Mouse (Mus musculus) forebrain, postnatal 0 days (tissue): Measurements from ENCODE around the gene Pgpep1l. TPM values are rescaled to one million over a fixed set of nuclear protein-coding genes. Genes with fewer than 3 reads are reported as not detected.

Source experiments
- ATAC-seq: fragments of 200-750 bp; cut with Nextera tagmentation; 2 replicates; pipeline ENCODE4 v1.8.0; 2017; ENCODE audit warnings: mild to moderate bottlenecking, moderate library complexity
- DNase-seq: peaks from one replicate; pipeline ENCODE4 v3.0.0-alpha.2; 2015
- H3K27ac ChIP-seq: fragments of 300-500 bp; sonication (generic); 2 replicates; pipeline ENCODE4 v1.5.1; 2014; ENCODE audit warnings: low read depth, mild to moderate bottlenecking, antibody characterized with exemption, low read length, moderate library complexity, mixed read lengths
- H3K27me3 ChIP-seq: fragments of 300-500 bp; sonication (generic); 2 replicates; pipeline ENCODE4 v1.6.1; 2014; ENCODE audit warnings: mild to moderate bottlenecking, low read length, mixed read lengths; ENCODE audit not compliant: insufficient read depth
- H3K36me3 ChIP-seq: fragments of 300-500 bp; sonication (generic); 2 replicates; pipeline ENCODE4 v1.6.1; 2014; ENCODE audit warnings: mild to moderate bottlenecking, moderate library complexity; ENCODE audit not compliant: insufficient read depth
- H3K4me1 ChIP-seq: fragments of 300-500 bp; sonication (generic); 2 replicates; pipeline ENCODE4 v1.6.1; 2014; ENCODE audit warnings: antibody characterized with exemption; ENCODE audit not compliant: insufficient read depth
- H3K4me2 ChIP-seq: fragments of 300-500 bp; sonication (generic); 2 replicates; pipeline ENCODE4 v1.6.1; 2014; ENCODE audit warnings: low read depth, mild to moderate bottlenecking, moderate library complexity
- H3K4me3 ChIP-seq: fragments of 300-500 bp; sonication (generic); 2 replicates; pipeline ENCODE4 v1.5.1; 2014; ENCODE audit warnings: low read depth, low read length, mixed read lengths
- H3K9ac ChIP-seq: fragments of 300-500 bp; sonication (generic); 2 replicates; pipeline ENCODE4 v1.6.1; 2014; ENCODE audit warnings: mild to moderate bottlenecking
- H3K9me3 ChIP-seq: fragments of 300-500 bp; sonication (generic); 2 replicates; pipeline ENCODE4 v1.6.1; 2016; ENCODE audit warnings: low read length
- CTCF ChIP-seq: sonication (generic); IDR thresholded peaks from 2 replicates; pipeline ENCODE4 v1.5.1; 2016; ENCODE audit warnings: antibody characterized with exemption, control low read depth, low read depth
- WGBS: fragments of 180-500 bp; shearing (Covaris S2); extraction: QIAGEN DNeasy Blood & Tissue Kit; methylation state at CpG from one replicate; pipeline ENCODE4 v1.1.7; 2014; 5-methylcytosine and 5-hydroxymethylcytosine counted together
- polyA plus RNA-seq: library from polyadenylated mRNA; unstranded; fragments of >200 nt; fragmentation: Nextera tagmentation; extraction: Ambion mirVana; gene quantifications from 2 replicates; pipeline ENCODE4 v1.2.1, GENCODE M21; 2015
- total RNA-seq: library from RNA; depleted of rRNA; stranded (reverse); fragments of >200 nt; gene quantifications from 2 replicates; pipeline ENCODE4 v1.2.3, GENCODE M21; 2014

The Pgpep1l gene
- total and polyA plus RNA-seq, 2 experiments from 2014 or later = 1.0 TPM; not detected in 1

DNA sequence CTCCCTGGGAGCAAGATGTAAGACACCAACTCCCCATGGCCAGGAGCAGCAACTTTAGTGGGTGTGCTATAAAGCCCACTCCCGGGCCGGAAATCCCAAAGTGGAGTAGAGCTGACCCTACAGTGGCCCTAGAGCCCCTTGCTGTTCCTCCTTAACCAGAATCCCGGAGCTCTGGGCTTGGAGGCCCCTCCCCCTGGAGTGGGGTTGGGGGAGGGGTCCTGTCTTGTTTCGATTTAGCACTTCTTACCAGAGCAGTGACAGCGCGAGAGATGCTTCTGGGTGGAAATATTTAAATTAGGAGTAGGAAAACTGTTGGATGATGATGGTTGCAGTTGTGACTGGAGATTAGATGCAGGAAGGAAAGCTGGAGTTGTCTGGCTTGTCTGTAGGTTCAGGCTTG is 35.5 kb downstream of the Pgpep1l start:
- ATAC-seq (peak; percentile 52), DNase-seq (no peak)
- Histone ChIP-seq H3K9ac (no peak overlapping the region), H3K27ac (peak overlapping the region; percentile 29; the same call in 1 of the 2 replicates), H3K9me3 (no peaks in the 10 kb centered on the region), H3K36me3 (peaks cover 26% of the 10 kb centered on the region), H3K4me1 (no peaks in the 10 kb centered on the region), H3K4me3 (no peak overlapping the region), H3K4me2 (no peak overlapping the region), H3K27me3 (no peaks in the 10 kb centered on the region)
- WGBS = 34% methylated on average over 6 of the region's 6 CpGs
- TF ChIP-seq CTCF = no peak

DNA sequence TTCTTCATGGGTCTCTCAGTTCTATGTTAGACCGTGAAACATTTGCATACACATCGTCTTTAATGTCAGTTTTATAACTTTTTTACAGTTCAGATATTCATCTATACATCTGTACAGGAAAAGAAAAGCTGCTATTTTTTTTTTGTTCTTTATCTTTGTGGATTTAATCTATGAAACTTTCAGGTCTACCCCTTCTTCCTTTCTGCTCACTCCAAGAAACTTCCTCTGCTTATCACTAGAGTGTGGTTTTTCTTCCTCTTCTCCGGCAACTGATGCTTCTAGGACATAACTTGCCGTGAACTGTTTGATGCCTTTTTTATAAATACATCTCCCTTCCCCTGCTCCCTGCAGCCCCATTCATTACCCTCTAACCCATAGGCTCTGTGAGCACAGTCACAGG is 36.4 kb downstream of the Pgpep1l start:
- H3K36me3 ChIP-seq = peaks cover 26% of the 10 kb centered on the region
- DNase-seq (no peak), ATAC-seq (no peak)
- no peak overlapping the region for H3K9ac ChIP-seq
- H3K4me3 ChIP-seq = no peak overlapping the region
- H3K4me1 ChIP-seq = no peaks in the 10 kb centered on the region
- no peak for TF ChIP-seq CTCF
- 86% methylated on average over 4 of the region's 4 CpGs for WGBS
- H3K4me2 ChIP-seq = no peak overlapping the region
- H3K27ac ChIP-seq = no peak overlapping the region
- no peaks in the 10 kb centered on the region for H3K9me3 ChIP-seq
- H3K27me3 ChIP-seq = no peaks in the 10 kb centered on the region

DNA sequence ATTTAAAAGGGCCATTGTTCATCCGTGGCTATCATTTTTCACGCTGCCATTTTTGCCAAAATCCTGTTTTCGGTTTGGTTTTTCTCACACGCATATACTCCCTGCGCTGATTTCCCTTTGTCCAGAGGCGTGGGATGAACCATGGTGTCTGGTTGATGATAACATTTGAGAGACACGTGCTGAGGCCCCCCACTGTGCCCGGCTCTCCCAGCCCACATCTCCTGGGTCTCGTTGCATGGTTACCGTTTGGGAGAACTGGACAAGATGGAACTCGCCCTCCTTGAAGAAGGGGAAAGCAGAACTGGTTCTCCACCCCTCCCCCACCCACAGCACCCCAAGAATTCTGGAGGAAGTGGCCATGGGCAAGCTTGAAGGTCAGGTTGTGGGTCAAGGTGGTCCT is 37.0 kb downstream of the Pgpep1l start:
- Histone ChIP-seq H3K27ac (no peak overlapping the region), H3K4me2 (no peak overlapping the region), H3K4me1 (0 out of 2 replicates have a peak, but pooled peaks cover 3% of the 10 kb centered on the region), H3K36me3 (peaks cover 26% of the 10 kb centered on the region), H3K9me3 (no peaks in the 10 kb centered on the region), H3K4me3 (no peak overlapping the region), H3K9ac (no peak overlapping the region), H3K27me3 (no peaks in the 10 kb centered on the region)
- ATAC-seq (no peak), DNase-seq (no peak)
- 80% methylated on average over 11 of the region's 11 CpGs for WGBS
- no peak for TF ChIP-seq CTCF

DNA sequence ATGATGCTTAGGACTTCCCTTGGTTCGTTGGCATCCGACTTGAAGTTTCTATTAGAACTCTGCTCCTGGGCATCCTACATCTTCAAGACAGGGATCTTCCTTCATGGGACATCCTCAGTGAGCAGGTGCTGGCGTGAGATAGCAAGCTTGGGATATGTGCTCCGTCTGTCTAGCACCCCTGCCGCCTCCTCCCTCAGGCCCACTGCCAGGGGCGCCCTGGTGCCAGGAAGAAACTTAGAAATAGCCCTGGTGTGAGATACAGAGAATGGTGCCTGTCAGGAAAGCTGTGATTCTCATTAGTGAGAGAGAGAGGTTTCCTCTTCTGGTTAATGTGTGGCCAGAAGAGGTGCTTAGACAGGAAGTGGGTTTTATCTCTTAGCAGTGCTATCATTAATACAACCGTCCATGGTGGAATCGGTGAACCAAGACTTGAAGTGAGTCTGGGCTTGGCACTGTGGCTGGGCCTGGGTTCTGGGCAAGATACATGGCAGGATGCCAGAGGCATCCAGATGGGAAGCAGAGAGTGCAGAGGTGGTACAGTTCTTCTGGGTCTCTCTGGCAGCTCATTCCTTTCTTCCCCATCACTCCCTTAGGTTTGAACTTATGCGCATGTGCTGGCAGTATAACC is 38.5 kb downstream of the Pgpep1l start:
- ATAC-seq (no peak), DNase-seq (no peak)
- H3K27me3 ChIP-seq = no peaks in the 10 kb centered on the region
- H3K4me2 ChIP-seq = no peak overlapping the region
- peaks cover 20% of the 10 kb centered on the region for H3K36me3 ChIP-seq
- no peak overlapping the region for H3K4me3 ChIP-seq
- no peak overlapping the region for H3K27ac ChIP-seq
- WGBS = 76% methylated on average over 9 of the region's 9 CpGs
- H3K9ac ChIP-seq = no peak overlapping the region
- H3K9me3 ChIP-seq = no peaks in the 10 kb centered on the region
- TF ChIP-seq CTCF = no peak
- H3K4me1 ChIP-seq = 0 out of 2 replicates have a peak, but pooled peaks cover 3% of the 10 kb centered on the region

- no peak for ATAC-seq
- DNase-seq = no peak
- Histone ChIP-seq H3K9me3 (no peaks in the 10 kb centered on the region), H3K27me3 (no peaks in the 10 kb centered on the region), H3K4me1 (0 out of 2 replicates have a peak, but pooled peaks cover 3% of the 10 kb centered on the region), H3K9ac (no peak overlapping the region), H3K27ac (peak overlapping the region; percentile 50; the same call in 1 of the 2 replicates), H3K4me2 (no peak overlapping the region), H3K36me3 (peaks cover 25% of the 10 kb centered on the region), H3K4me3 (no peak overlapping the region)
- no peak for TF ChIP-seq CTCF
- 87% methylated on average over 5 of the region's 5 CpGs for WGBS
These were observed 40.0 kb downstream of the Pgpep1l start for GRCm38 (mm10) chr7:68224006-68224405.

DNA sequence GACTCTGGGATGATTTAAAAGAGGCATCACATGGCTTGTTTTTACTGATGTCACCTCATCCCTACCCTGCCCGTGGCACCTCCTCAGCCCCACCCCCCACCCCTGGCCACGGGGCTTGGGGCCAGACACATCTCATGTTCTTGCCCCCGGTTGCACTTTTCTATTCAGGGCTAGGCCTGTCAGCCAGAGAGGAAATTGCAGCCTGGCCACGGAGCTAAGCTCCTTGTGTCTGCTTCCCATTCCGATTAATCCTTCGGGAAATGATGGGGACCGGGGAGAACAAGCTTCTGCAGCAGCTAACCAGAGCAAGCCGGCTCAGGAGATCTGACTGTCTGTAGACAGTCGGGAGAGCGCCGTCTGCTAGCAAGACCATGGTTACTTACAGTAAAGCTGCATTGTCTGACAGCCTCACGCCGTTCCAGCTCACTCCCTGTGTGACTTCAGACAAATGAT is 40.7 kb downstream of the Pgpep1l start:
- peaks cover 31% of the 10 kb centered on the region for H3K36me3 ChIP-seq
- H3K4me3 ChIP-seq = no peak overlapping the region
- H3K27me3 ChIP-seq = no peaks in the 10 kb centered on the region
- no peak for TF ChIP-seq CTCF
- DNase-seq (peak; percentile 31), ATAC-seq (peak; percentile 45)
- H3K9me3 ChIP-seq = no peaks in the 10 kb centered on the region
- peak overlapping the region; percentile 28; the same call in 1 of the 2 replicates for H3K9ac ChIP-seq
- peak overlapping the region; percentile 50 for H3K27ac ChIP-seq
- 44% methylated on average over 13 of the region's 13 CpGs for WGBS
- no peak overlapping the region for H3K4me2 ChIP-seq
- H3K4me1 ChIP-seq = 0 out of 2 replicates have a peak, but pooled peaks cover 3% of the 10 kb centered on the region

DNA sequence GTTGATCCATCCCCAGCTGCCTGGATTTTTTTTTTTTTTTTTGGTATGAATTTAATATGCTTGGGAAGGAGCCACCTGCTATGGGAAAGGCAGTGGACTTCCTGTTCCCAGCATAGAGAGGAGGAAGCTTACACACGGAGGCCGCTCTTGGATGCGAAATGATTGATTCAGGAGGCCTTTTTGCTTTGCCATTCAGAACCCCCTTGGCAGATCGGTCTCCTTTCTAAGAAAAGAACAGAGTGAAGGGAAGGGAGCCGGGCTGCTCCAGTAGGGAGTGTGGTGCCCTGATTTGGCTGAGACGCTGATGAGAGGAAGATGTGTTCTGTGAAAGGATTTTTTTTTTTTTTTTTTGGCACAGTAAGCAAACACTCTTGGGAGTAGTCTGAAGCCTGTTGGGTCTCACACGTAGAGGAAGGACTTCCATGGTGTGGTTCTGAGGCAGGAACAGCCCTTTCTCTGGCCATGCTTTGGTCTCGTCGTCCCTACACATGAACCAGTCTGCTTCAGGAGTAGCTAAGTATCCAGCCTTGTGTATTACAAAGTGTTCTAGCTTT is 42.3 kb downstream of the Pgpep1l start:
- Histone ChIP-seq H3K27ac (0 out of 2 replicates have a peak overlapping the region, but pooled peaks have one; percentile 29), H3K4me1 (0 out of 2 replicates have a peak, but pooled peaks cover 3% of the 10 kb centered on the region), H3K9me3 (no peaks in the 10 kb centered on the region), H3K27me3 (no peaks in the 10 kb centered on the region), H3K4me2 (no peak overlapping the region), H3K4me3 (no peak overlapping the region), H3K36me3 (peaks cover 38% of the 10 kb centered on the region), H3K9ac (no peak overlapping the region)
- WGBS = 33% methylated on average over 9 of the region's 9 CpGs
- TF ChIP-seq CTCF = no peak
- peak; percentile 44 for DNase-seq
- ATAC-seq = peak; percentile 70
